Mouse (Mus musculus): ENCODE results near the gene Phospho1.

- TF ChIP-seq CTCF (IDR thresholded peaks at IDR 0.05; ENCODE audit: low read depth) (peak; percentile 21; the same call in 1 of the 2 replicates), EP300 (IDR thresholded peaks at IDR 0.05; ENCODE audit: low read depth) (no peak; the same call in 1 of the 2 replicates)
Measured at GRCm38 (mm10) chr11:95805527-95805926, 18.8 kb upstream of the Phospho1 start.

Data from liver, embryonic 14.5 days (tissue).